Mouse (Mus musculus): Measurements from ENCODE around the gene Tenm4.

Gene Tenm4

GRCm38 (mm10) chr7:96203812-96204560 lies 32.9 kb downstream of the Tenm4 start:
- no peak for DNase-seq (ENCODE audit: extremely low spot score, low read depth, low spot score)

DNA sequence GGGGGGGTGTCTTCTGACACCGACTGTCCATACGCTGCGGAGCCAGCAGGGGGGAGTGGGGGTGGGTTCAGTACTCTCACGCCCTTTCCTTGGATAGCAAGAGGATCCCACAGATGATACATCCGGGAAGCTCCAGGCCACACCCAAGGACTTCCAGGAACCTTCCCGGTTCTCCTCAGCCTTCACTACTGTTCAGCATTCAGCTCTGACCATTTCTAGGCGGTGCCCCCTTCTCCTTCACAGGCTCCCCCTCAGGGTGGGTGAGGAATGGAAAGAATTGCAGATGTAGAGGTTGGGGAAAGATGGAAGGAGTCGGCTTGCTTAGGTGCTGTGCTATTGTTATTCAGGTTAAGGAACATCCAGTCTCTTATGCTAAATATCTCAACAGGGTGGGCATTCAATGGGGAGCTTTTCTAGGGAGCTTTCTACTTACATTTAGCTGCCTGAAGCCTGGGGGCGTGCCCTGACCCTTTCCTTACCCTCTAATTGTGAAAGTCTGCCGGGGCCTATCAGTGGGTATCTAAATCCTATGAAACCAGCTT lies 33.8 kb downstream of the Tenm4 start:
- DNase-seq (ENCODE audit: extremely low spot score, low read depth, low spot score) = no peak

DNA sequence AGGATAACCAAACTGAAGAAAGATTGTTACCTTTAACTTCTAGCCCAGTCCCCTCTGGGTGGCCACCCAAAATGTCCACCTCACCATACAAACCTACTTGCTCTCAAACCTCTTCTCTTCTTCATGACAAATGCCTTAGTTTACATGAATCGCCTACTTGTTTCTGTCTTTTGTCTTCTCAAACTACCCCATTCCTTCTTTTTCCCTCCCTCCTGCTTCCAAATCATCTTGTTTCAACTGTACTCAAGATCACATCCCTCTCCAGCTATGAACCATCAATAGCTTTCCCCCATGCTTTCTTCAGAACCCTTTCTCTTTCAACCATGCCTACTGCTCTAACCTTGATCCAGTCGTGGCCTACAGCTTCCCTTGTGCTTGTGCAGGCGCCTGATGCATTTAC lies 36.0 kb downstream of the Tenm4 start:
- DNase-seq (ENCODE audit: extremely low spot score, low read depth, low spot score) = no peak

GRCm38 (mm10) chr7:96209783-96210524 lies 38.9 kb downstream of the Tenm4 start:
- DNase-seq (ENCODE audit: extremely low spot score, low read depth, low spot score) = no peak

- DNase-seq (ENCODE audit: extremely low spot score, low read depth, low spot score) = no peak
Measured at GRCm38 (mm10) chr7:96210525-96211369, 39.7 kb downstream of the Tenm4 start.

DNA sequence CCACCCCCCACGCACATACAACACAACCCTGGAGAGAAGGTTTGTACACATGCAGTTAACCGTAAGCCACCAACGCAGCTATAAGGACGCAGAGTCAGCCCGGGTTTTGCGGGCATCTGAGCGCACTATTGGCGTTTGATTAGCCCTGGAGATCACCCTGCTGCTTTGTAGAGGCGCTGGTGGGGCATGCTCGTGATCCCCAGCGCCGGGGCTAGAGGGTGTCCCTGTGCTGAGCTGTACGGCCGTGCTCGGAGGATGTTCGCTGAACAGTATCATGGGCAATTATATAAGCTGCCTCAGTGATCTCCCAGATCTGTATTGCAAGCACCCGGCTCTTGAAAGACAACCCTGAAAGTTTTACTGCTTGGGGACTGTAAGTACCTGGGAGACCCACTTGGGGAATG lies 40.6 kb downstream of the Tenm4 start:
- DNase-seq (ENCODE audit: extremely low spot score, low read depth, low spot score) = no peak

- no peak for DNase-seq (ENCODE audit: extremely low spot score, low read depth, low spot score)
Measured at GRCm38 (mm10) chr7:96212224-96212591, 41.2 kb downstream of the Tenm4 start.

DNA sequence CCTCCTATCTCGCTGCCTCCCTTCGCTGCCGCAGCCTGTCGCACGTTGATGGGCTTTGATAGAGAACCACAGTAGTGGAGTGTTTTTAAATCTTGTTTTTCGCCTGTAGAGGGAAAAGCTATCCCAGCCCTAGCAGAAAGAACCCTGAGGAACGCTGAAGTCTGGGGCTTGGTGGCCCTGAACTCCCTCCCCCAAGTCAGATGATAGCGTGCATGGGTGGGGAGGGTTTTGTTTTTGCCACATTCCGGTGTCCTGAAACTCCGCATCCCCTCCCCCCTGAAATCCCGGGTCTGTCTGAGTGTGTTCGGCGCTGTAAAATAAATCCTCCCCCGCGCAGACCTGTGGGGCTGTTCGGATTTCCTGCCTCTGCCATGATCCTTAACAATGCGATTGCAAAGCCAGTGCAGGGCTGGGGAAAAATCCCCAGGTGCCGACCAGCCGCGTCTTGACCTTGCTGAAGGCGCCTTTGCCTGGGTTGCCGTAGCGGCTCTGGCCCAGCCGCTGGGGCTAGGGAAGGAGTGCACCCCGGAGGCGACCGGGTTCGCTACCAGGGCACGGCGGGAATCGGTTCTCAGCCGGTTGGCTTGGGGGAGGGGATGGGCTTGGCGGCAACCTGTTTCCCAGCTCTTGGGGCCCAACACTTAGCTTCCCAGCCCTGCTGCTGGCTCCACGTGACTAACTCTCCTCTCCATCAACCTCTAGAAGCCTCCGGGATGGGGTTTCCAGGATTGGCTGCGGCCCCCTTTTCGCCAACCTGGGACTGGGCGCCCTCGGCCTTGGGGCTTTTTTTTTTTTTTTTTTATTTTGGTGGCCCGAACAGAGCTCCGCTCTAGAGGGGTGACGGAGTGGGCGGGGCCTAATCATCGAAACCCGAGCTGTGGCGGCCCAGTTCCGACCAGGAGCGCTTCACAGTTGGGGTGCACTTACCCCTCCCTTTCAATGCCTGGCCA lies 41.8 kb downstream of the Tenm4 start:
- DNase-seq (ENCODE audit: extremely low spot score, low read depth, low spot score) = no peak

- no peak for DNase-seq (ENCODE audit: extremely low spot score, low read depth, low spot score)
Measured at GRCm38 (mm10) chr7:96213741-96214140, 42.7 kb downstream of the Tenm4 start.

DNA sequence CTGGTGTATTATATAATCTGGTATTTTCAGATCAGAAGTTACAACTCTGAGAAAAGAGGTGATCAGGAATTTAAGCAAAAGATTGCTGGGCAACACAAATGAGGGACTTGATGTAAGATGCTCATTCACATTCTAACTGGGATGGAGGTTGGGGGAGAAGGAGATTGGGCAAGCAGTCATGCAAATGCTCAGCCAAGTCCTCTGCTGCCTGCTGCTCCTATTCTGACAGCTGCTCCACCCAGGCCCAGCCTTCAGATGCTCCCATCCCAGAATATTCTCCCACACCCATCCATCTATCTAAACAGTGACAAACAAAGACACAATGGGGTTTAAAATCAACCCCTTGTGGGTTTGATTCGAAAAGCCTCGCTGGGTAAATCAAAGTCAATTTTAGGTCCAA lies 43.8 kb downstream of the Tenm4 start:
- no peak for DNase-seq (ENCODE audit: extremely low spot score, low read depth, low spot score)

DNA sequence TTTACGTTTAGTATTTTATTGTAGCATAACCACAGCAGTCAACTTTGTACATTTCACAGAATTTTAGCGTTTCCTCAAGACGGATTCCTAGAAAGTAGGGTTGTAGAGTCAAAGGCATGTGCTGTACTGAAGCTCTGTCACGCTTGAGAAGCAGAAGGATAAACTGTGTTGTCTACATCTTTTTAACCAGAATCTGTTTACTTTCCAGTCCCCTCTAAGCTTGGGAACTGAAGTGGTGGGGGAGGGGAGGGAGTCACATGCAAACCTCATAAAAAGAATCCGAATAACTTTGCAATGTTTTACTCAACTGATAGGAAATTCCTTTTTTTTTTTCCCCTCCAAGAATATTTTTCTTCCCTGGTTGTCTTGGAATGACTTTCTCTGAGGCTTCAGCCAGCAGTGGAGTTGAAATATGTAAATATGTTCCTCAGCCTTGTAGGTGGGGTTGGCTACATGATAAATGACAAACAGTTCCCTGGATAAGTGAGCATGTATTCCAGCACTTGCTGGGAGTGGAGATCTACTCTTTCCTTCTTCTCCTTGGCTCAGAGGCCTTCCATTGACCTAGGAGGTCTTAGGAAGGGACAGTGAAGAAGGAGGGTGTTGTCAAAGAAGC lies 45.0 kb downstream of the Tenm4 start:
- no peak for DNase-seq (ENCODE audit: extremely low spot score, low read depth, low spot score)

DNA sequence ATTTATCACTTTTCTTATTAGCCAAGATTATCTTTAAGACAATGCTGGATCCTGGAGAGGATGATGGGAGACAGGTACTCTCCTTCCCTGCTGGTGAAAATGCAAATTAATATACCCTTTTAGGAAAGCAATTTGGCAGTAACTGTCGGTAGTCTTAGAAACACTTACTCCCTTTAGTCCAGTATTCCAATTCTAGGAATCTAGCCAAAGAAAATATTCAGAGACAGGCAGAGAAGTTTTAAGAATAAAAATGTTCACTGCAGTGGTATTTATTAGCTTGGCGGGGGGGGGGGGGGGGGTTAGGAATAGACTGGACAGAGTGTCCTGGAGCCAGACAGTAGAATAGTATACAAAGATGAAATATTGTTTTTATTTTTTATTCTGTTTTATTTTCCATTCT lies 48.3 kb downstream of the Tenm4 start:
- no peak for DNase-seq (ENCODE audit: extremely low spot score, low read depth, low spot score)

DNA sequence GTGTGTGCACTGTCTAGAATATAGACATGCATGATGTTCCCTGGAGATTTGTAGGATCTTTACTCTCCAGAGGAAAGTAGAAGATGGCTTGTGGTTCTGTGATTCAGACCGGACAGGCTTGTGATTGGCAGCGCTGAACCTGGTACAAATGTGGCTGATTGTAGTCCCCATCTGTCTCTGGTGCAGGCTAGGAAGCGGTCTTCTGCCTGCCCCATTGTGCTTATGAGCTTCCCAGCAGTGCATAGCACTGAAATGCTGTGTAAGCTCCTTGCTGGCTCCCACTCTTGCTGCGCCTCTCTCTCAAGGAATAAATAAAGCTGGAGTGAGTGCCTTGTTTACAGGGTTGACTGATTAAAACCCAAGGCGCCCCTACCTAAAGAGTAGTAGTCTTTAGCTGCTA lies 49.6 kb downstream of the Tenm4 start:
- DNase-seq (ENCODE audit: extremely low spot score, low read depth, low spot score) = no peak

- DNase-seq (ENCODE audit: extremely low spot score, low read depth, low spot score) = no peak
Measured at GRCm38 (mm10) chr7:96222569-96222968, 51.5 kb downstream of the Tenm4 start.

DNA sequence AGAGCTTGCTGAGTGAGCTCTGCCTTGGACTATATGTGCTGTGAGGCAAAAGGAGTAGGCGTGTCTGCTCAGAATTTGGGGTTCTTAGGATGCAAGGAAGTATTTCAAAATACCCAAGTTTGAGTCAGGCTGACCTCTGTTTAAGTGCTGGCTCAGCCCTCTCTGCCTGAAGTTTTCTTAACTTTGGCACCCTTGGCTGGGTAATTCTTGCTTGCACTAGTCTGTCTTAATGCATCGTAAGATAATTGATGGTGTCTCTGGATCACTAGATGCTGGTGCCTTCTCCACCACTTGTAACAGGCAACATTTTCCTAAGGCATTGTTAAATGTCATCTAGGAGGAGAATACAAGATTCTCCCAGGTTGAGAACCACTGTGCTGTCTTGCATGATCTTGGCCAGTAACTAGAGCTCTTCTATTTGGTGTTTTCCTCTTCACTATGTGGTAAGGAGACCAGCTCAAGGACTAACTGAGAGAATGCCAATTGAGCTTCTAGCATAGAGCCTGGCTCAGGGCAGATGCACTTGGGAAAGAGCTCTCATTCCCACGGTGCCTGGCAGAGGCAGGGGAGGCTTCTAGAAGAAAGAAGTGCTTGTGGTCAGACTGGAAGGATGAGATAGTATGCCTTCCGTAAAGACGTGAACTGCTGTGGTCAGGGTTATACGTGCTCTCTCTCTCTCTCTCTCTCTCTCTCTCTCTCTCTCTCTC lies 57.7 kb downstream of the Tenm4 start:
- DNase-seq (ENCODE audit: extremely low spot score, low read depth, low spot score) = no peak

DNA sequence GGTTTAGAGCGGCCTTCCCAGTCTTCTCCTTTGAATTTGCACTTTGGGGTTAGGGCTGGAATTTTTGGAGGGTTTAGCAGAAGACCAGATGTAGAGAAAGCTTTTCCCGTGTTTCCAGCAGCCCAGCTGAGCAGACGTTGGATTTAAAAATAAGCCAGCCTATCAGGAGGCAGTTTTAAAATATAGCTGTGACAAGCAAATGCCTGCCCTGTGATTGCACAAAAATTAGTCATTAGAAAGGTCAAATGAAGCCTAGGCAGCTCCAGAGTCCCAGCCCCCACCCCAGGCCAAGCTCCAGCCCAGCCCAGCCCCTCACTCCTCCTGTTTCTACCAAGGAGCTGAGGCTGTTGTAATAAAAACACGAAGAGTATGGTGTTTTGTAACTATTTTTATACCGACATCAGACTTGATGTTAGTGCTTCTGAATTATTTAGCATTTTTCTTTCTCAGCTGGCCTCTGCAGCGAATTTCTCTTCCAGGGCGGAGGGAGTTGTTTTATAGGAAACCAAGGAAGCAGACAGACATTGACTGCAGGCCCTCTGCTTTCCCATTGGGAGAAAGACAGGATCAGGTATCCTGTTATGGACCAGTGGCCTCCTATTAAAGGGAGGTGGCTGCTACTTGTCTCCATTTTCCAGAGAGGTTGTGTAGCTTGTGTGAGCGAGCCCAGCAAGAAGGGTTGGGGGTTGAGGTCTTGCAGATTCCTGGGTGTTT lies 59.1 kb downstream of the Tenm4 start:
- no peak for DNase-seq (ENCODE audit: extremely low spot score, low read depth, low spot score)

DNA sequence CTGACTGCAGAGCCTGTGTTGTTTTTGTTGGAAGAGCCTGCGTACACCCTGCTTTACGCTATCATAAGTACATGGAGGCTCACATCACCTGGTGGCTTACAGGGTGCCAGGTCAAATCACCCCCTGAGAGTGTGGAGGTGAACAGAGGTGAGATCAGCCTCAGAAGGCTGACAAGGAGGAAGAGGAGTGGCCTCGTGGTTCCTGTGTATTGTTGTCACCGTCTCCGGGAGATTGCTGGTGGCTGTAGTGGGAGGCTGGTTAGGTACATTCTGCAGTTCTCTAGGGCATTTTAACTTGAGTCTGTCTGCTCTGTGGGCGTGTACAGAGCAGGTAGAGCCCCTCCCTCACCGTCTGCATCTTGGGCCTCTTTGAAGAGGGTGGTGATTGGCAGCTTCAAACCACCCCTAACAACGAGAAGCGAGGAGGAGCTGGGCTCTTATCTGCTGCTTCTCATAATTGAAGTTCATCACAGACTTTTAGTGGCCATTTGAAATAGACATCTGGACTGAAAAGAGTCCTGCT lies 59.7 kb downstream of the Tenm4 start:
- no peak for DNase-seq (ENCODE audit: extremely low spot score, low read depth, low spot score)

DNA sequence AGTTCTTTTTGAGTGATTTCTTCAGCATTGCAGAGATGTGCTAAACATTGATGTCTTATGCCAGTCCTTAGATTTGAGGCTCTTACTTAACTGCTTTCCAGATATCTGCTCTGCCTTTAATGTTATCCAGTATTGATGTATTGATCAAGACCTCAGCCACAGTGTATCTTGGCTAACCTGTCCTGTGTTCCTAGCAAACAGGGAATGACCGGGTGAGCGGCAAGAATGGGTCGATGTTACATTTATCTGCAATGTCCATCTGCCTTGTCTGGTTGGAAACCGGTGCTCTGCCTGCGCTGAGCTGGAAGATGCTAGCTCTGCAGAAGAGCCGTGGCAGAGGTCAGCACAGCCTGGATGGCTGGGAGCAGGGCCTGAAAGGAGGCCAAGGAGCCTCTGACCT lies 64.8 kb downstream of the Tenm4 start:
- DNase-seq (ENCODE audit: extremely low spot score, low read depth, low spot score) = no peak

All from hindlimb bud, embryonic 11.5 days (tissue).